Mouse (Mus musculus) hindbrain, embryonic 11.5 days (tissue): Measurements from ENCODE around the gene Elfn2. TPM values are rescaled to one million over a fixed set of nuclear protein-coding genes. Genes with fewer than 3 reads are reported as not detected.

ENCODE experiments used
- ATAC-seq: fragments of 200-750 bp; cut with Nextera tagmentation; 2 replicates; pipeline ENCODE4 v1.8.0; 2017; ENCODE audit warnings: mild to moderate bottlenecking, moderate TSS enrichment, moderate library complexity; ENCODE audit not compliant: low FRiP score
- DNase-seq: peaks from one replicate; pipeline ENCODE4 v3.0.0-alpha.2; 2015; ENCODE audit warnings: low spot score
- H3K27ac ChIP-seq: fragments of 300-500 bp; sonication (generic); 2 replicates; pipeline ENCODE4 v1.5.1; 2014; ENCODE audit warnings: mild to moderate bottlenecking, low read depth, low read length
- H3K27me3 ChIP-seq: fragments of 300-500 bp; sonication (generic); 2 replicates; pipeline ENCODE4 v1.6.1; 2014; ENCODE audit warnings: mild to moderate bottlenecking, low read length, moderate library complexity, mixed read lengths; ENCODE audit not compliant: control insufficient read depth, insufficient read depth
- H3K36me3 ChIP-seq: fragments of 300-500 bp; sonication (generic); 2 replicates; pipeline ENCODE4 v1.6.1; 2014; ENCODE audit warnings: mild to moderate bottlenecking, low read length, moderate library complexity, mixed read lengths; ENCODE audit not compliant: control insufficient read depth, insufficient read depth
- H3K4me1 ChIP-seq: fragments of 300-500 bp; sonication (generic); replicated peaks from 2 replicates; pipeline ENCODE4 v1.6.1; 2014; ENCODE audit warnings: low read length, mixed read lengths; ENCODE audit not compliant: control insufficient read depth, insufficient read depth
- H3K4me2 ChIP-seq: fragments of 300-500 bp; sonication (generic); replicated peaks from 2 replicates; pipeline ENCODE4 v1.6.1; 2014; ENCODE audit warnings: mild to moderate bottlenecking, low read depth, low read length
- H3K4me3 ChIP-seq: fragments of 300-500 bp; sonication (generic); 2 replicates; pipeline ENCODE4 v1.5.1; 2014; ENCODE audit warnings: low read depth, low read length
- H3K9ac ChIP-seq: fragments of 300-500 bp; sonication (generic); 2 replicates; pipeline ENCODE4 v1.6.1; 2014; ENCODE audit warnings: low read depth, low read length
- H3K9me3 ChIP-seq: fragments of 300-500 bp; sonication (generic); 2 replicates; pipeline ENCODE4 v1.6.1; 2016; ENCODE audit warnings: low read length; ENCODE audit not compliant: control insufficient read depth
- WGBS: fragments of 180-500 bp; shearing (Covaris S2); extraction: QIAGEN DNeasy Blood & Tissue Kit; methylation state at CpG from one replicate; pipeline ENCODE4 v1.1.7; 2014; 5-methylcytosine and 5-hydroxymethylcytosine counted together
- polyA plus RNA-seq: library from polyadenylated mRNA; unstranded; fragments of >200 nt; fragmentation: Nextera tagmentation; extraction: Ambion mirVana; gene quantifications from 2 replicates; pipeline ENCODE4 v1.2.1, GENCODE M21; 2014

Gene Elfn2
- polyA plus RNA-seq, 1 experiment from 2014 or later, result 0.85 TPM

- H3K9ac ChIP-seq, result peak overlapping the region; percentile 5; the same call in 1 of the 2 replicates
Observed at GRCm38 (mm10) chr15:78735431-78736180, 17.0 kb upstream of the Elfn2 start.

DNA sequence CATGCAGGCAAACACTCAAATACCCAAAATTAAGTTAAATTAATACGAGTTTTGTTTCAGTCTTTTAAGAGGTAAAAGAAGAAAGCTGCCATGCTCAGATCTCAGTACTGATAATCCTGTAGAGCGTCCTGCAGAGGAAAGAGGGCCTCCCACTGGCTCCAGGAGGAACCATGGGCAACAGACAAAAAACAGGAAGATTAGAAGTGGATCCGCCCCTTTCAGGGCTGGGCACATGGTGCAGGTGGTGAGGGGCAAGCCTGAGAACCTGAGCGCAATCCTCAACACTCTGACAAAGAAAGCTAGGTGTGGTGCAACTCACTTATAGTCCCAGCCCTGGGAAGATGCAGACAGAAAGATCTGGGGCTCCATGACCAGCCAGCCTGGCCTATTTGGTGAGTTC is 13.3 kb upstream of the Elfn2 start:
- Histone ChIP-seq H3K27me3 (no peaks in the 10 kb centered on the region), H3K4me1 (no peaks in the 10 kb centered on the region), H3K9ac (no peak overlapping the region), H3K36me3 (no peaks in the 10 kb centered on the region), H3K9me3 (no peaks in the 10 kb centered on the region), H3K27ac (no peak overlapping the region), H3K4me2 (no peak overlapping the region), H3K4me3 (no peak overlapping the region)
- no peak for ATAC-seq
- no peak for DNase-seq
- 60% methylated on average over 4 of the region's 4 CpGs for WGBS

More at GRCm38 (mm10) chr15:78735431-78736180, 17.0 kb upstream of the Elfn2 start:
- Histone ChIP-seq H3K36me3 (no peaks in the 10 kb centered on the region), H3K4me2 (no peak overlapping the region), H3K27me3 (no peaks in the 10 kb centered on the region), H3K4me1 (no peaks in the 10 kb centered on the region), H3K4me3 (no peak overlapping the region), H3K9me3 (no peaks in the 10 kb centered on the region), H3K27ac (peak overlapping the region; percentile 48)
- DNase-seq (peak; percentile 59), ATAC-seq (peak; percentile 74)
- 34% methylated on average over 17 of the region's 17 CpGs for WGBS

- no peaks in the 10 kb centered on the region for H3K27me3 ChIP-seq
- no peaks in the 10 kb centered on the region for H3K36me3 ChIP-seq
- no peak overlapping the region for H3K4me3 ChIP-seq
- H3K4me1 ChIP-seq, result no peaks in the 10 kb centered on the region
- no peak overlapping the region for H3K27ac ChIP-seq
- DNase-seq (no peak), ATAC-seq (no peak)
- H3K9me3 ChIP-seq, result no peaks in the 10 kb centered on the region
- WGBS, result 80% methylated on average over 12 of the region's 12 CpGs
- no peak overlapping the region for H3K9ac ChIP-seq
- H3K4me2 ChIP-seq, result no peak overlapping the region
Observed at GRCm38 (mm10) chr15:78730315-78731049, 11.9 kb upstream of the Elfn2 start.

DNA sequence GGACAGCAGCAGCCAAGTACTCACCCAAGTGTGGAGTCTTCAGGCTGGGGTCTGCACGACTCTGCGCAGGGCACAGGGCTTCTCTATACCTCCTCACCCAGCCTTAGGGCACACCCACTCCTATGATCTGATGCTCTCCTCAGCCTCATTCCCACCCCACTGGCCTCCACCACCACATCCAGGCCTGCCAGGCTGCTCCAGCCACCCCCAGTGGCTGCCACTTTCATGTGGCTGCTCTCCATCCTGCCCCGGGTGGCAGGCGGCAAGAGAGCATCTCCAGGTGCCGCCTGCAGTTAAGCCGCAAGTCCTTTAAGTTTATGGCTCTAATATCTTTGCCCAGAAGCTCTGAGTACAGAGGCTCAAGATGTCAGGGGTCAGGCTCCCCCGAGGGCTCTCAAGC is 8.1 kb upstream of the Elfn2 start:
- ATAC-seq (no peak), DNase-seq (no peak)
- no peaks in the 10 kb centered on the region for H3K36me3 ChIP-seq
- no peak overlapping the region for H3K4me2 ChIP-seq
- H3K27ac ChIP-seq, result no peak overlapping the region
- no peaks in the 10 kb centered on the region for H3K27me3 ChIP-seq
- no peak overlapping the region for H3K9ac ChIP-seq
- 73% methylated on average over 7 of the region's 7 CpGs for WGBS
- H3K4me1 ChIP-seq, result no peaks in the 10 kb centered on the region
- no peaks in the 10 kb centered on the region for H3K9me3 ChIP-seq
- H3K4me3 ChIP-seq, result no peak overlapping the region

GRCm38 (mm10) chr15:78720532-78720931 is 2.0 kb upstream of the Elfn2 start:
- no peak overlapping the region for H3K4me2 ChIP-seq
- peaks cover 46% of the 10 kb centered on the region for H3K27me3 ChIP-seq
- peaks cover 12% of the 10 kb centered on the region for H3K4me1 ChIP-seq
- H3K27ac ChIP-seq, result no peak overlapping the region
- no peak for ATAC-seq
- no peaks in the 10 kb centered on the region for H3K9me3 ChIP-seq
- no peak overlapping the region for H3K4me3 ChIP-seq
- no peaks in the 10 kb centered on the region for H3K36me3 ChIP-seq
- no peak overlapping the region for H3K9ac ChIP-seq
- WGBS, result 77% methylated on average over 7 of the region's 7 CpGs
- no peak for DNase-seq

GRCm38 (mm10) chr15:78720094-78720493 is 1.5 kb upstream of the Elfn2 start:
- Histone ChIP-seq H3K27me3 (peaks cover 48% of the 10 kb centered on the region), H3K4me2 (no peak overlapping the region), H3K4me3 (no peak overlapping the region), H3K4me1 (peaks cover 12% of the 10 kb centered on the region), H3K9me3 (no peaks in the 10 kb centered on the region), H3K36me3 (no peaks in the 10 kb centered on the region), H3K9ac (no peak overlapping the region), H3K27ac (no peak overlapping the region)
- DNase-seq (peak; percentile 89), ATAC-seq (no peak)
- 2% methylated on average over 16 of the region's 16 CpGs for WGBS

- Histone ChIP-seq H3K36me3 (no peaks in the 10 kb centered on the region), H3K9me3 (no peaks in the 10 kb centered on the region), H3K4me2 (no peak overlapping the region), H3K27ac (no peak overlapping the region), H3K4me1 (peaks cover 12% of the 10 kb centered on the region), H3K9ac (no peak overlapping the region), H3K4me3 (no peak overlapping the region), H3K27me3 (peaks cover 51% of the 10 kb centered on the region)
- ATAC-seq (no peak), DNase-seq (peak; percentile 44)
- WGBS, result 6% methylated on average over 14 of the region's 14 CpGs
Observed at GRCm38 (mm10) chr15:78719416-78719815, 845 bp upstream of the Elfn2 start.

DNA sequence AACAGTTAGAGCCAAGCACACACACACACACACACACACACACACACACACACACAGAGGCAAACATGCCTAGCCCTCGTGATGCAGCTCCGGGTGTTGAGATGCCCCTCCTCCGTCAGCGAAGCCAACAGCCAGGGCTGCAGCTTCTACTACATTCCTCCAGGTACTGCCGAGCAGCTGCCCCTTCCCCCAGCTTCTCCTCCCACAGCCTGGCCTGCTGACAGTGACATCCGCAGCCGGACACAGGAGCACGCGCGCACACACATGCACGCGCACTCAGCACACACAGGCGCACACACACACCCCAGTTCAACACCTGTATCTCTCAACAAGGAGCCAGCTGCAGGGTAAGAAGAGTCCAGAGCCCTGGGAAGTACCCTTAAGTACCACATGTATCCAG is 1.6 kb downstream of the Elfn2 start:
- Histone ChIP-seq H3K4me2 (0 out of 2 replicates have a peak overlapping the region, but pooled peaks have one; percentile 17), H3K36me3 (no peaks in the 10 kb centered on the region), H3K27me3 (peaks cover 67% of the 10 kb centered on the region), H3K4me1 (peaks cover 15% of the 10 kb centered on the region), H3K9me3 (no peaks in the 10 kb centered on the region), H3K4me3 (no peak overlapping the region), H3K9ac (no peak overlapping the region), H3K27ac (no peak overlapping the region)
- DNase-seq, result no peak
- 51% methylated on average over 13 of the region's 13 CpGs for WGBS
- ATAC-seq, result no peak

- no peak for ATAC-seq
- H3K9ac ChIP-seq, result no peak overlapping the region
- H3K4me1 ChIP-seq, result peaks cover 18% of the 10 kb centered on the region
- no peak overlapping the region for H3K27ac ChIP-seq
- no peak for DNase-seq
- H3K4me2 ChIP-seq, result no peak overlapping the region
- peaks cover 74% of the 10 kb centered on the region for H3K27me3 ChIP-seq
- no peaks in the 10 kb centered on the region for H3K9me3 ChIP-seq
- H3K36me3 ChIP-seq, result no peaks in the 10 kb centered on the region
- WGBS, result 48% methylated on average over 5 of the region's 5 CpGs
- no peak overlapping the region for H3K4me3 ChIP-seq
Observed at GRCm38 (mm10) chr15:78715856-78716255, 2.7 kb downstream of the Elfn2 start.
